Mouse (Mus musculus): ENCODE results near the gene Hsdl2. TPM values are rescaled to one million over a fixed set of nuclear protein-coding genes. Genes with fewer than 3 reads are reported as not detected.
"Not testable (repeated sequence)": the region's sequence is repeated elsewhere in the genome, so short reads cannot be mapped to it uniquely, and the experiment has no call there.

Hsdl2 gene
- polyA plus RNA-seq, 1 experiment: 0.35 TPM

GRCm38 (mm10) chr4:59548011-59548559 is 33.3 kb upstream of the Hsdl2 start:
- Histone ChIP-seq H3K4me1 (ENCODE audit: control insufficient read depth) (peaks cover 56% of the 10 kb centered on the region), H3K36me3 (ENCODE audit: control insufficient read depth) (peaks cover 16% of the 10 kb centered on the region), H3K9me3 (ENCODE audit: control insufficient read depth, low read length) (no peaks in the 10 kb centered on the region), H3K4me3 (replicated peaks) (peak overlapping the region; percentile 99), H3K27me3 (ENCODE audit: control insufficient read depth) (no peaks in the 10 kb centered on the region)
- no peak for TF ChIP-seq TAL1 (IDR thresholded peaks at IDR 0.05; ENCODE audit: low read length)
- no peak for TF ChIP-seq GATA1 (IDR thresholded peaks at IDR 0.05; ENCODE audit: low read length)

- no peaks in the 10 kb centered on the region for H3K9me3 ChIP-seq (ENCODE audit: control insufficient read depth, low read length)
- peaks cover 56% of the 10 kb centered on the region for H3K4me1 ChIP-seq (ENCODE audit: control insufficient read depth)
- H3K4me3 ChIP-seq (replicated peaks): peak overlapping the region; percentile 99
- peaks cover 13% of the 10 kb centered on the region for H3K36me3 ChIP-seq (ENCODE audit: control insufficient read depth)
- H3K27me3 ChIP-seq (ENCODE audit: control insufficient read depth): no peaks in the 10 kb centered on the region
- TF ChIP-seq GATA1 (IDR thresholded peaks at IDR 0.05; ENCODE audit: low read length) (no peak), TAL1 (IDR thresholded peaks at IDR 0.05; ENCODE audit: low read length) (no peak)
These were observed 32.7 kb upstream of the Hsdl2 start for GRCm38 (mm10) chr4:59548560-59549174.

- Histone ChIP-seq H3K4me3 (replicated peaks) (peak within 1 kb of the TSS; percentile 99), H3K36me3 (ENCODE audit: control insufficient read depth) (peaks cover 13% of the 10 kb centered on the region), H3K4me1 (ENCODE audit: control insufficient read depth) (peaks cover 56% of the 10 kb centered on the region), H3K9me3 (ENCODE audit: control insufficient read depth, low read length) (no peaks in the 10 kb centered on the region), H3K27me3 (ENCODE audit: control insufficient read depth) (no peaks in the 10 kb centered on the region)
- TF ChIP-seq TAL1 (IDR thresholded peaks at IDR 0.05; ENCODE audit: low read length) (no peak), GATA1 (IDR thresholded peaks at IDR 0.05; ENCODE audit: low read length) (no peak)
These were observed 32.0 kb upstream of the Hsdl2 start, which contains the start of gene Ptbp3 for GRCm38 (mm10) chr4:59549175-59549976. TSS of gene Ptbp3 (minus strand) at chr4:59549364.

GRCm38 (mm10) chr4:59549977-59550560 is 31.3 kb upstream of the Hsdl2 start:
- Histone ChIP-seq H3K4me3 (replicated peaks) (peak overlapping the region; percentile 99), H3K4me1 (ENCODE audit: control insufficient read depth) (peaks cover 52% of the 10 kb centered on the region), H3K9me3 (ENCODE audit: control insufficient read depth, low read length) (no peaks in the 10 kb centered on the region), H3K36me3 (ENCODE audit: control insufficient read depth) (peaks cover 9% of the 10 kb centered on the region), H3K27me3 (ENCODE audit: control insufficient read depth) (no peaks in the 10 kb centered on the region)
- TF ChIP-seq GATA1 (IDR thresholded peaks at IDR 0.05; ENCODE audit: low read length) (no peak), TAL1 (IDR thresholded peaks at IDR 0.05; ENCODE audit: low read length) (no peak)

- peaks cover 44% of the 10 kb centered on the region for H3K4me1 ChIP-seq (ENCODE audit: control insufficient read depth)
- H3K36me3 ChIP-seq (ENCODE audit: control insufficient read depth): peaks cover 4% of the 10 kb centered on the region; the same call in 1 of the 2 replicates
- H3K9me3 ChIP-seq (ENCODE audit: control insufficient read depth, low read length): no peaks in the 10 kb centered on the region
- no peaks in the 10 kb centered on the region for H3K27me3 ChIP-seq (ENCODE audit: control insufficient read depth)
- TF ChIP-seq GATA1 (IDR thresholded peaks at IDR 0.05; ENCODE audit: low read length) (no peak), TAL1 (IDR thresholded peaks at IDR 0.05; ENCODE audit: low read length) (no peak)
- H3K4me3 ChIP-seq (replicated peaks): no peak overlapping the region
These were observed 29.5 kb upstream of the Hsdl2 start for GRCm38 (mm10) chr4:59551901-59552300.

- no peaks in the 10 kb centered on the region for H3K9me3 ChIP-seq (ENCODE audit: control insufficient read depth, low read length)
- H3K27me3 ChIP-seq (ENCODE audit: control insufficient read depth): no peaks in the 10 kb centered on the region
- H3K36me3 ChIP-seq (ENCODE audit: control insufficient read depth): no peaks in the 10 kb centered on the region
- no peak overlapping the region for H3K4me3 ChIP-seq (replicated peaks)
- no peak for TF ChIP-seq GATA1 (IDR thresholded peaks at IDR 0.05; ENCODE audit: low read length)
- TF ChIP-seq TAL1 (IDR thresholded peaks at IDR 0.05; ENCODE audit: low read length): no peak
- peaks cover 42% of the 10 kb centered on the region for H3K4me1 ChIP-seq (ENCODE audit: control insufficient read depth)
These were observed 28.5 kb upstream of the Hsdl2 start for GRCm38 (mm10) chr4:59552835-59553234.

- H3K4me3 ChIP-seq (replicated peaks): no peak overlapping the region
- no peaks in the 10 kb centered on the region for H3K36me3 ChIP-seq (ENCODE audit: control insufficient read depth)
- no peaks in the 10 kb centered on the region for H3K9me3 ChIP-seq (ENCODE audit: control insufficient read depth, low read length)
- H3K4me1 ChIP-seq (ENCODE audit: control insufficient read depth): peaks cover 46% of the 10 kb centered on the region
- TF ChIP-seq GATA1 (IDR thresholded peaks at IDR 0.05; ENCODE audit: low read length) (no peak), TAL1 (IDR thresholded peaks at IDR 0.05; ENCODE audit: low read length) (no peak)
- H3K27me3 ChIP-seq (ENCODE audit: control insufficient read depth): no peaks in the 10 kb centered on the region
These were observed 27.8 kb upstream of the Hsdl2 start for GRCm38 (mm10) chr4:59553576-59553975.

- no peaks in the 10 kb centered on the region for H3K36me3 ChIP-seq (ENCODE audit: control insufficient read depth)
- no peak overlapping the region for H3K4me3 ChIP-seq (replicated peaks)
- H3K27me3 ChIP-seq (ENCODE audit: control insufficient read depth): no peaks in the 10 kb centered on the region
- H3K9me3 ChIP-seq (ENCODE audit: control insufficient read depth, low read length): no peaks in the 10 kb centered on the region
- TF ChIP-seq TAL1 (IDR thresholded peaks at IDR 0.05; ENCODE audit: low read length) (peak; percentile 63), GATA1 (IDR thresholded peaks at IDR 0.05; ENCODE audit: low read length) (no peak)
- H3K4me1 ChIP-seq (ENCODE audit: control insufficient read depth): peaks cover 38% of the 10 kb centered on the region
These were observed 26.2 kb upstream of the Hsdl2 start for GRCm38 (mm10) chr4:59555177-59555576.

- H3K27me3 ChIP-seq (ENCODE audit: control insufficient read depth); H3K9me3 ChIP-seq (ENCODE audit: control insufficient read depth, low read length); H3K4me3 ChIP-seq (replicated peaks); H3K36me3 ChIP-seq (ENCODE audit: control insufficient read depth): not testable (repeated sequence)
- H3K4me1 ChIP-seq (ENCODE audit: control insufficient read depth): peaks cover 25% of the 10 kb centered on the region
These were observed 24.0 kb upstream of the Hsdl2 start for GRCm38 (mm10) chr4:59557343-59557742.

Measured in erythroblast, embryonic 14.5 days (primary cell).